Mouse (Mus musculus) kidney, postnatal 0 days (tissue): ENCODE data around the gene Patj. TPM values are rescaled to one million over a fixed set of nuclear protein-coding genes. Genes with fewer than 3 reads are reported as not detected.

ENCODE experiments used
- ATAC-seq: fragments of 200-750 bp; cut with Nextera tagmentation; replicated peaks from 2 replicates; pipeline ENCODE4 v1.8.0; 2017; ENCODE audit warnings: low read depth, moderate number of reproducible peaks, moderate TSS enrichment, moderate library complexity; ENCODE audit not compliant: low FRiP score
- DNase-seq: peaks from one replicate; pipeline ENCODE4 v3.0.0-alpha.2; 2016; ENCODE audit warnings: low spot score
- H3K27ac ChIP-seq: fragments of 300-500 bp; sonication (generic); 2 replicates; pipeline ENCODE4 v1.5.1; 2014; ENCODE audit warnings: mild to moderate bottlenecking
- H3K27me3 ChIP-seq: fragments of 300-500 bp; sonication (generic); 2 replicates; pipeline ENCODE4 v1.6.1; 2014; ENCODE audit warnings: low read length, mixed read lengths; ENCODE audit not compliant: insufficient read depth
- H3K36me3 ChIP-seq: fragments of 300-500 bp; sonication (generic); 2 replicates; pipeline ENCODE4 v1.6.1; 2014; ENCODE audit warnings: low read length, mixed read lengths; ENCODE audit not compliant: insufficient read depth
- H3K4me1 ChIP-seq: fragments of 300-500 bp; sonication (generic); replicated peaks from 2 replicates; pipeline ENCODE4 v1.6.1; 2014; ENCODE audit warnings: antibody characterized with exemption, low read length, mixed read lengths; ENCODE audit not compliant: insufficient read depth
- H3K4me2 ChIP-seq: fragments of 300-500 bp; sonication (generic); 2 replicates; pipeline ENCODE4 v1.6.1; 2014; ENCODE audit warnings: mild to moderate bottlenecking, low read length, moderate library complexity, mixed read lengths
- H3K4me3 ChIP-seq: fragments of 300-500 bp; sonication (generic); replicated peaks from 2 replicates; pipeline ENCODE4 v1.5.1; 2014; ENCODE audit warnings: low read depth, low read length
- H3K9ac ChIP-seq: fragments of 300-500 bp; sonication (generic); 2 replicates; pipeline ENCODE4 v1.6.1; 2014; ENCODE audit warnings: low read depth, low read length
- H3K9me3 ChIP-seq: fragments of 300-500 bp; sonication (generic); replicated peaks from 2 replicates; pipeline ENCODE4 v1.6.1; 2016; ENCODE audit warnings: low read length, inconsistent platforms, mixed read lengths
- CTCF ChIP-seq: IDR thresholded peaks from 2 replicates; pipeline ENCODE4 v1.5.1; 2016; ENCODE audit warnings: antibody characterized with exemption, low read depth, mild to moderate bottlenecking, moderate library complexity
- WGBS: fragments of 180-500 bp; shearing (Covaris S2); extraction: QIAGEN DNeasy Blood & Tissue Kit; methylation state at CpG from one replicate; pipeline ENCODE4 v1.1.7; 2014; 5-methylcytosine and 5-hydroxymethylcytosine counted together
- polyA plus RNA-seq: library from polyadenylated mRNA; unstranded; fragments of >200 nt; fragmentation: Nextera tagmentation; extraction: Ambion mirVana; gene quantifications from 2 replicates; pipeline ENCODE4 v1.2.1, GENCODE M21; 2015

The Patj gene
- polyA plus RNA-seq, 1 experiment from 2014 or later, result 15.2 TPM

- H3K36me3 ChIP-seq, result no peaks in the 10 kb centered on the region
- H3K27me3 ChIP-seq, result no peaks in the 10 kb centered on the region
- no peaks in the 10 kb centered on the region for H3K9me3 ChIP-seq
- H3K4me3 ChIP-seq, result no peak overlapping the region
- no peak overlapping the region for H3K27ac ChIP-seq
- ATAC-seq, result no peak
- no peak for TF ChIP-seq CTCF
- H3K4me1 ChIP-seq, result no peaks in the 10 kb centered on the region
- no peak overlapping the region for H3K4me2 ChIP-seq
- no peak overlapping the region for H3K9ac ChIP-seq
- no peak for DNase-seq
- 25% methylated on average over 9 of the region's 9 CpGs for WGBS
These were observed 281.9 kb downstream of the Patj start for GRCm38 (mm10) chr4:98677506-98677905.

GRCm38 (mm10) chr4:98686678-98687267 lies 291.2 kb downstream of the Patj start:
- H3K9me3 ChIP-seq, result no peaks in the 10 kb centered on the region
- no peaks in the 10 kb centered on the region for H3K27me3 ChIP-seq
- ATAC-seq, result no peak
- no peak overlapping the region for H3K9ac ChIP-seq
- no peak for TF ChIP-seq CTCF
- H3K27ac ChIP-seq, result no peak overlapping the region
- no peak overlapping the region for H3K4me3 ChIP-seq
- no peak for DNase-seq
- WGBS, result 79% methylated on average over 11 of the region's 11 CpGs
- peaks cover 16% of the 10 kb centered on the region; the same call in 1 of the 2 replicates for H3K36me3 ChIP-seq
- H3K4me2 ChIP-seq, result no peak overlapping the region
- H3K4me1 ChIP-seq, result no peaks in the 10 kb centered on the region

GRCm38 (mm10) chr4:98688116-98688515 lies 292.5 kb downstream of the Patj start:
- Histone ChIP-seq H3K4me2 (no peak overlapping the region), H3K27ac (no peak overlapping the region), H3K4me1 (no peaks in the 10 kb centered on the region), H3K9ac (no peak overlapping the region), H3K4me3 (no peak overlapping the region), H3K36me3 (peaks cover 16% of the 10 kb centered on the region; the same call in 1 of the 2 replicates), H3K9me3 (no peaks in the 10 kb centered on the region), H3K27me3 (no peaks in the 10 kb centered on the region)
- ATAC-seq, result no peak
- DNase-seq, result no peak
- 89% methylated on average over 11 of the region's 11 CpGs for WGBS
- TF ChIP-seq CTCF, result no peak

DNA sequence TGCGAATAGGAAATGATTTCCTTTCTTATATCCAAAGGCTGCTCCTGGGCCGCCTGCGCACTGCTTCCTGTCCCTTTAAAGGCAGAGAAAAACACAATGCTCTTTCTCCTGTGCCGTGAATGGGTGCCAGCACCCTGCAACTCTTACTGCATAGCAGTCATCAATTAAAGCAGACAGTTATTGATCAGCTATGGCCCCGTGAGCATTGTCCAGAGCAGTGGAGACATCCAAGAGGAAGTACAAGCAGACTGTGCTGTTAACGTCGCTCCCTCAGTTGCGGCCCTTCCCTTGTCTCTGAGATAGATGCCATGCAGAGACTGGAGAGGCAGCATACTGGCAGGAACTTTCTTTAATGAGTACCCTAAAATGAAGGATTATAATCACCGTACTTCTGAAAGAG lies 292.9 kb downstream of the Patj start:
- Histone ChIP-seq H3K36me3 (peaks cover 16% of the 10 kb centered on the region; the same call in 1 of the 2 replicates), H3K27ac (no peak overlapping the region), H3K4me2 (no peak overlapping the region), H3K9ac (no peak overlapping the region), H3K4me1 (no peaks in the 10 kb centered on the region), H3K9me3 (no peaks in the 10 kb centered on the region), H3K4me3 (no peak overlapping the region), H3K27me3 (no peaks in the 10 kb centered on the region)
- no peak for TF ChIP-seq CTCF
- DNase-seq, result no peak
- 83% methylated on average over 9 of the region's 9 CpGs for WGBS
- no peak for ATAC-seq

DNA sequence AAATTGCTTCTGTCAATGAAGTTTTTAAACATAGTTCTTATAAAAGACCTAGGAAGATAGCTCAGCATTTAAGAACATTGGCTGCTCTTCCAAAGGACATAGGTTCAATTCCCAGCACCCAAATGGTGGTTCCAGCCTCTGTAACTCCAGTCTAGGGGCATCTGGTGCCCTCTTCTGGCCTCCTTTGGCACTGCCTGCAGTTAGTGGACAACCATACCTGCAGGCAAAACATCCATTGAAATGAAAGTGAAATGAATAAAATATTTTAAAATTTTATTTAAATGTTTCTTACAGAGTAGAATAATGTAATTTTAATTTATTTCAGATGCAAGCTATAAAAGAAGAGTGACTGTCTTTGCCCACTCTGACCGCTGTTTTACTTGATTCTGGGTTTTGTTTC lies 294.4 kb downstream of the Patj start:
- Histone ChIP-seq H3K36me3 (peaks cover 16% of the 10 kb centered on the region; the same call in 1 of the 2 replicates), H3K27me3 (no peaks in the 10 kb centered on the region), H3K27ac (no peak overlapping the region), H3K4me1 (no peaks in the 10 kb centered on the region), H3K4me2 (no peak overlapping the region), H3K9me3 (no peaks in the 10 kb centered on the region), H3K9ac (no peak overlapping the region), H3K4me3 (no peak overlapping the region)
- ATAC-seq, result no peak
- 97% methylated on average over 1 of the region's 1 CpGs for WGBS
- DNase-seq, result no peak
- TF ChIP-seq CTCF, result peak; percentile 32; the same call in 1 of the 2 replicates

- peak; percentile 83 for ATAC-seq
- no peaks in the 10 kb centered on the region for H3K9me3 ChIP-seq
- H3K4me3 ChIP-seq, result no peak overlapping the region
These were observed 298.0 kb downstream of the Patj start for GRCm38 (mm10) chr4:98693465-98694185.

More at GRCm38 (mm10) chr4:98693465-98694185, 298.0 kb downstream of the Patj start:
- H3K27me3 ChIP-seq, result no peaks in the 10 kb centered on the region
- WGBS, result 49% methylated on average over 9 of the region's 9 CpGs
- H3K4me1 ChIP-seq, result no peaks in the 10 kb centered on the region
- TF ChIP-seq CTCF, result no peak
- H3K4me2 ChIP-seq, result no peak overlapping the region
- no peak overlapping the region for H3K9ac ChIP-seq
- peaks cover 10% of the 10 kb centered on the region; the same call in 1 of the 2 replicates for H3K36me3 ChIP-seq
- H3K27ac ChIP-seq, result no peak overlapping the region
- peak; percentile 26 for DNase-seq
